Mouse (Mus musculus) layer of hippocampus, adult 9-10 months (tissue): ENCODE data around the gene Tmtc1.

Experiments
- DNase-seq: peaks from one replicate; pipeline ENCODE4 v3.0.0; 2022; ENCODE audit warnings: low spot score

The Tmtc1 gene

DNA sequence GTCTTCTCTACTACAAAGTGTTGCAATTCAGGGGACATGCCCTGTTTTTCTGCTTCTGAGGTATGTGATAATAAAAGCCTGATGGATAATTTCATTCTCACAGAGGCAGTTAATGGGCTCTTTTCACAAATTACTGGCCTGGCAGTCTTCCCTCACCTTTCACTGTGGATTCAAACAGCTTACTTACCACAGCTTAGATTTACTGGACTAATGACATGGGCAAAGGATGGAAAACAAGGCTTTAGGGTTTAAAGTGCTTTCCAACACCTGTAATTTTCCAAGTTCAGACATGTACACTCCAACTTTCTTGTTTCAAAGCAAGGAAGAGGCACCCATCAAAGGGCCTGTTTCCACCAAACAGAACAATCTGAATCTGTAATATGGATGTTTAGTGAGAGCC, 129.1 kb downstream of the Tmtc1 start:
- DNase-seq, result no peak

DNA sequence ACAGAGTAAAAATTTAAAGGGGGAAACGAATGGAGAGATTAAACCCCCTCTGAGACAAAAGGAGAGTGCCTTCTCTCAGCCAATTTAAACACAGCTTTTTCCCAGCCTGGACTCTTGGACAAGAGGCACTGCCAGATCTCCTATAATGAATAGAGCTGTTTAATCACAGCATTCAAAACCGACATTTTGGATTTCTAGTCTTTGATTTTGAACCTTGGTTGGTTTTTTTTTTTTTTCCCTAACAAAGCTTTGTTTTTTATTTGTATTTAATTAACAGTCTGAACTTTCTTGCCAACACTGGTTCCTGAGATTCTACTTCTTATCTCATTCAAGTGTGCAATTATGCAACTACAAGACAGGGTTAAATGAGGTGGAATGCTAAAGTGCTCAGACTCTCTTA, 133.2 kb downstream of the Tmtc1 start:
- no peak for DNase-seq

- DNase-seq, result no peak
Measured at GRCm38 (mm10) chr6:148305821-148306220, 138.4 kb downstream of the Tmtc1 start.

DNA sequence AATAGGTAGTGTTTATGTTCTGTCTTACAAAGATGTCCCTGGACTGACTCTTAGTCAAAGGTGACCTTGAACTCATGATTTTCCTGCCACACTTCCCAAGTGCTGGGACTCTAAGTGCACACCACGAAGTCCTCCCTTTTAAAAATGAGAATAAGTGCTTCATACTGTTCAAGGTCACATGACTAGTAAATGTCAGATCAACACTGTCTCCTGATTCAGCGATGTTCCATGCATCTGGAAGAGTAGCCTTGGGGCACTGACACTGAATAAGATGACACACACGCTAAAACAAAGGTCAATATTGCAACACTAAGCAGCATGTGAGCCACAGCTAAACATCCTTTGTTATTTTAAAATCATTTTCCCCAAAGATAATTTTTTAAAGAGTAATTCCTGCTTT, 139.0 kb downstream of the Tmtc1 start:
- DNase-seq, result no peak

GRCm38 (mm10) chr6:148302261-148302660, 141.9 kb downstream of the Tmtc1 start:
- no peak for DNase-seq

GRCm38 (mm10) chr6:148297086-148297485, 147.1 kb downstream of the Tmtc1 start:
- no peak for DNase-seq

- DNase-seq, result no peak
Measured at GRCm38 (mm10) chr6:148296418-148296817, 147.8 kb downstream of the Tmtc1 start.

DNA sequence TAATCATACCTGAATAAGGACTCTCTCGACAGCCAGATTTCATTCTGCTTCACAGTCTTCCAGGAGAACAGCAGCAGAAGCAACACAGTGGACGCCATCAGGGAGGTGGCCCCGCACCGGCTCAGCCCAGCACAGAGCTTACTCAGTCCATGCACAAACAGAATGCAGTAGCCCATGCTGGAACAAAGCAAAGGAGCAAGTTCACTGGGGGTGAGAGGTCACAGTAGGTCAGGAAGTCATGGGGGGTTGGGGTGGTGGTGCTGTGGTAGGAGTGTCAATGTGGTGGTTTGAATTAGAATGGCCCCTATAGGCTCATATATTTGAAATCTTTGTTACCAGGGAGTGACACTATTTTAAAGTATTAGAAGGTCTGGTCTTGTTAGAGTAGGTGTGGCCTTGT, 149.7 kb downstream of the Tmtc1 start:
- DNase-seq, result no peak

DNA sequence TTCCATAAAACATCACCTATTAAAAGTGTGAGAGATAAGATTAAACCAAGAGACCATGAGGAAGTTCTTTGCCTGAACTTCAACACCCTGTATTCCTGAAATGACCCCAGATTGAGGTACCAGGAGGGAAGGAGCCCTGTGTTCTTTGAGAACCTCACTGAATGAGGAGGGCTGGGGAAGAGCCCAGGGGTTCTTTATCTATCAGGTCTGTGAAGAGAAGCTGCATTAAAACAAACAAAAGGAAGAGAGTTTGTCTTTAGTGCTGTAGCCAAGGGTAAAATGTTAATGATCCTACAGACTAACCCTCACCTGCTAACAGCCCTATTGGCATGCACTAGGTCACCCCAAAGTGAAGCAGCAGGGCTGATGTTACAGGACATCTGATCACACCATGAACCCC, 153.3 kb downstream of the Tmtc1 start:
- no peak for DNase-seq

DNA sequence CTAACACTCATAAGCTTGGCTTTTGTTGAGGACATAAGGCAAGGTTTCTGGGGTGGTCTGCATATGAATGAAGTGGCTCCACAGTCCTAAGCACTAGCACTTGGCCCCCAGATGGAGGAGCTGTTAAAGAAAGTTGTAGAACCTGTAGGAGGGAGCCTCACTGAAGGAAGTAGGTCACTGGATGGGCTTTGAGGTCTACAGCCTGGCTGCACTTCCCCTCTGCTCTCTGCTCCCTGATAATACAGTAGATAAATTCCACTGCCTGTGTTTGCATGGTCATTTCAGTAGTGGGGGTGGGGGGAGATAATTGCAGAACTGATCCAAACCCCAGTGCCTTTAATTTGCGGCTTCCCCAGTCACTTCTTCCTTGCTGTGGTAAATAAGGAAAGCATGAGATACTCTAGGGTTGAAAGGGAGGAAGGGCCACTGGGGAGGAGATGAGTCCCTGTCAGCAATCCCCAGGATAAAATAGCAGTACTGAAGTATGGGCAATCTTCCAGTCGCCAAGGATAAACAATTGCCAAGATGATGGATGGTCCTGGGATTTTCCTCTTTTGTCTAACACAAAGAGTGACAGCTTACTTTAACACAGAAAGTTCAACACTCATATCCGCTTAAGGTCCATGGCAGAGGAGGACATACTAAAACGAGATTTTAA, 160.8 kb downstream of the Tmtc1 start:
- DNase-seq, result no peak

- DNase-seq, result no peak
Measured at GRCm38 (mm10) chr6:148279240-148279639, 164.9 kb downstream of the Tmtc1 start.

DNA sequence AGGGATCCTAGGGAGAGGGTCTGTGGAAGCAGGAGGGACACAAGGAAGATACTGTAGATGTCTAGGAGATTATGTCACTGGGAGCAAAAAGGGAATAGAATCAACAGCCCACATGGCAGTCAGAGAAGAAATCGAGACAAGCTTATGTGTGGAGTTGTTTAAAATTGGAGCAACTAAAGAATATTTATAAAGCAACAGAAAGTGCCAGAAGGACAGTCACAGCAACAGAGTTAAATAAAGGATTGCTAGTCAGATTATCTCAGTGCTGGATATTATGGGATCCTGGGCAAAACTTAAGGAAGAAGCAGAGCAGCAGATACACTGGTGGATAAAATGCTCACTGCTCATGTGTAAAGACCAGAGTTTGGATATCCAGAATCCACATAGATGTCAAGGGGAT, 167.8 kb downstream of the Tmtc1 start:
- DNase-seq, result no peak

- DNase-seq, result no peak
Measured at GRCm38 (mm10) chr6:148275046-148275445, 169.1 kb downstream of the Tmtc1 start.

DNA sequence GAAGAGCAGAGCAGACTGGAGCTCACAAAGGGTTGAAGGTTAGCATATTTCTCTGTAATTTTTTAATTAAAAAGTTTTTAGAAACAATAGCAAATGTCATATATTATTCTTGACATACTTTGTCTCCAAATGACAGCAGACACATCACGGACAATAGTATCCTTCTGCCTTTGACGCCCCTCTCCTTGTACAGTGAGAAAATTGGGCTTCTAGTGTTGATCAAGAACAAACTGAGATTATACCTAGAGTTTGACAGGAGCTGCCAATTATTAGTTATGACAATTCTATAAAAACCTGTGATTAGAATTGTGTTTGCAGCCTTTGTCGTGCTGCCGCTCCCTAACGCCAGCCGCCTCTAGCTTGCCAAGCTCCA, 183.5 kb downstream of the Tmtc1 start:
- DNase-seq, result no peak

DNA sequence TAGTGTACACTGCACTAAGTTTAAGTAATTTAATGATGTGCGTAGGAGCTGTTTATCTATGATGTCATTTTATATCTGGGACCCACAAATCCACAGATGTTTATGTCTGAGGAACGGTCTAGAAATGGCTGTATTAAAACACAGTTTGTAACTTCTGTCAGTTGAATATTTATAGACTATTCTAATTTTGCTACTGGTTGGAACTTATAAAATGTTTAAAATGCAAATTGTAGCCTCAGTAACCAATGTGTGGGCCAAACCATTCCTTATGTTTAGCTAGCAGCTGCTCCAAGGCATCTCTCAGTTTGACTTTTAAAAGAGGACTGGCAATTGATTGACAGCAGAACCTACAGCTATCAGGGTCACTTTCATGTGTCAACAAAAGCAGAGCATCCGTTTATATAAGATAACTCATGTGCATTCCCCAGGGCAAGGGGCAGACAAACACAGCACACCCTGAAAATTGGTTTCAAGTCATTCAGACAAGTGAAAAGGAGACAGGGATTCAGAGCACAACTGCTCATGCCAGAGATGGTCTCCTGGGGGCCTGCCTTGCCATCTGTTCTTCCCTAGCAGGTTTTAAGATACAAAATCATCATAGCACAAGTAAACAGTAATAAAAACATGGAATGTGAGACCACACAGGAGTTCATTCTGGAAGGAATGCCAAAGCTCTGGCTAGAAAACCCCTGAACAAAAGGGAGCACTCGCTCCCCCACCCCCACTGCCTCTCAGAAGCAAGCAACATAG, 184.0 kb downstream of the Tmtc1 start:
- no peak for DNase-seq

DNA sequence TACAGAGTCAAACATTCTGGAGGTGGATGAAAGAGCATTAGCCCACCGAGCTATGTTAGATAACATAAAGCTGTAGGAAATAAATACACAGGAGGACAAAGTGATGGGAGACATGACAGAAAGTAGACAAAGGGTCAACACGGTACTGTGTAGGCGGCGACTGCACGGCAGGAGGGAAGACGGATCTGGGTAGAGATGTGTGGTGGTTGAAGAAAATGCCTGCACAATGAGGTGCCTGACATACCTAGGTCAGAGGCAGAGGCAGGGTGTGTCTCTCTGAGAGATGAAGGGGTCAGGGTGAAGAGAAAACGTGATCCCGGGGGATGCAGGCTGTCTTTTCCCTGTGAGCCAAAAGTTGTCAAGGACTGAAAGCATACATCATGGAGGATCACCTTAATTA, 185.1 kb downstream of the Tmtc1 start:
- no peak for DNase-seq

- no peak for DNase-seq
Measured at GRCm38 (mm10) chr6:148257805-148258204, 186.4 kb downstream of the Tmtc1 start.

- DNase-seq, result no peak
Measured at GRCm38 (mm10) chr6:148256109-148256508, 188.1 kb downstream of the Tmtc1 start.

- DNase-seq, result no peak
Measured at GRCm38 (mm10) chr6:148255395-148256053, 188.7 kb downstream of the Tmtc1 start.

DNA sequence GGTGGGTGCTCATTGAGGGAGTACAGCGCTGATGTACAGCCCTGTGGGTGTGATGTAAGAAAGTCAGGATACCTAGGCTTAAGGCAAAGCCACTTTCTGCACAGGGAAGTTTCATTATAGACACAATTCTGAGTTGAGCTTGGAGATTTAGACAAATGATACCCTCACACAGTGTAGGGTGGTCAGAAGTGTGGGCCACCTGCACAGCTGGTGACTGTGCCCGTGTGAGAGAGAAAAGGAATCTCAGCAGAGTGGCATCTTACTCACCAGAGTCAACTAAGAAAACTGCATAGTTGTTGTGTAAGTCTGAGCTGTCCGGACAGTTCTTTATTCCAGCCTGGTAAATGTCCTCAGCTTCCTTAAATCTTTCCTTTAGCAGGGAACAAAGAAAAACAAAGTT, 195.0 kb downstream of the Tmtc1 start:
- DNase-seq, result no peak

DNA sequence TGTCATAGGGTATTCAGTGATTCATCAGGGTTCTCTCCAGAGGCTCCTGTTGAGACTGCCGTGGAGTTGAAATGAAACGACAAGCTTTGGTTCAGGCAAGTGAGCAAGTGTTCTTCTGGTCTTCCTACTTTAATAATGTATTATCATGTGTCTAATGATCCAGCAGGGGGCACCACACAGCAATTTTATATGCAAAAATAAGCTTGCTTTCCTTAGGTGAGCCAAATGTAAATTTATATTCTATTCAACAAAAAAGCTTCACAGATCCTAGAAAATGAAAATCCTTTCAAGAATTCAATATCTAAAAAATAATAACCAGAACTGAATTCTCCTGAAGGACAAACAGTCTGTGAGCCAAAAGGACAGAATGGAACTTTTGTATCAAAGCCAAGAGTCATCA, 195.6 kb downstream of the Tmtc1 start:
- DNase-seq, result peak; percentile 47

DNA sequence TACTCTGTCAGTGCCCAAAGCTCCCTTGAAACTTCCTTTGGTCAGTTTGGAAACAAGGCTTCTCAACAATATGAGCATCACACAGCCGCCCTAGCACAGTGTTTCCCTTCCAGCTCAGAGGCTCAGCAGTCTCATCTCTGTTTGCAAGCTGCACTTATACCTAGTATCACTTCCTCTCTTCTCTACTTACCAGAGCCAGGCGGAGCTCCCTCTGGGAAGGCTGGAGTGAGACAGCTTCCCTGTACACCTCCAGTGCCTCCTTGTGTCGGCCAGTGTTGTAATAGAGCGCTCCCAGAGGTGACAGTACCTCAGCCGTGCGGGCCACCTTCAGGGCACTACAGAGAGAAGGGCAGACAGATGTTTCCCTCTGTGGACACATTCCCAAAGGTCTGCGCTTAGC, 197.6 kb downstream of the Tmtc1 start:
- no peak for DNase-seq

DNA sequence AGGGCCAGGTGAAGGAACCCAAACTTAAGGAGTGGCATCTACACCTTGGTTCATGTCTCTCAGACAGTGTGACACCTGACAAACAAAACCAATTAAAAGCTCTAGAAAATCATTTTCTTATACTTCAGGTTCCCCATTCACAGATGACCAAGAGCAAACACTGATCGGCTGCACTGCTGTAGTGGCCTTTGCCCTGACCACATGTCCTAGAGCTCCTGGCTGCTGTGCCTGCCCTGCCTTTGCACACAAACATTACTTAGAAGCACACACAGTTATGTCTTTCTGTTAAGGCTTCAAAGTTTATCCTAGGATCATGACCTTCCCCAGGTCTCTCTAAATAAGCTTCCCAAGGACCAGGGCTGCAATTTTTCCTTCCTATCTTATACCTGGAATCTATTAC, 199.4 kb downstream of the Tmtc1 start:
- no peak for DNase-seq
